Mouse (Mus musculus) myocyte (in vitro differentiated cells): ENCODE measurements around the gene Ssna1. TPM values are rescaled to one million over a fixed set of nuclear protein-coding genes. Genes with fewer than 3 reads are reported as not detected.

Experiments
- H3K27me3 ChIP-seq: one replicate; pipeline ENCODE4 v1.6.1; 2011; ENCODE audit not compliant: control insufficient read depth, insufficient read depth, insufficient read length
- H3K36me3 ChIP-seq: one replicate; pipeline ENCODE4 v1.6.1; 2011; ENCODE audit not compliant: control insufficient read depth, insufficient read depth
- H3K4me2 ChIP-seq: one replicate; pipeline ENCODE4 v1.6.1; 2011; ENCODE audit warnings: low read depth, control low read depth
- H3K4me3 ChIP-seq: one replicate; pipeline ENCODE4 v1.5.1; 2011; ENCODE audit warnings: mild to moderate bottlenecking, control low read depth, moderate library complexity
- H3K79me2 ChIP-seq: one replicate; pipeline ENCODE4 v1.6.1; 2011; ENCODE audit not compliant: control insufficient read depth, insufficient read depth
- H3ac ChIP-seq: one replicate; pipeline ENCODE4 v1.6.1; 2011; ENCODE audit not compliant: control insufficient read depth, insufficient read length
- CEBPB ChIP-seq: IDR thresholded peaks from 2 replicates; pipeline ENCODE4 v1.6.1; 2011; ENCODE audit warnings: mild to moderate bottlenecking, moderate library complexity; ENCODE audit not compliant: poor library complexity, insufficient read depth, severe bottlenecking
- E2F4 ChIP-seq: IDR thresholded peaks from one replicate; pipeline ENCODE4 v1.6.1; 2011; ENCODE audit warnings: mild to moderate bottlenecking, control low read depth, moderate library complexity; ENCODE audit not compliant: insufficient read depth
- MAX ChIP-seq: IDR thresholded peaks from one replicate; pipeline ENCODE4 v1.6.1; 2011; ENCODE audit warnings: low read depth, mild to moderate bottlenecking, control low read depth
- MYOD1 ChIP-seq, 3 experiments: IDR thresholded peaks; one replicate each; pipeline ENCODE4 v1.6.1; 2011; ENCODE audit warnings: control low read depth in 2 of 3, low read depth in 2 of 3, mild to moderate bottlenecking in 2 of 3, moderate library complexity in 1 of 3; ENCODE audit not compliant: insufficient read length in 2 of 3, control insufficient read depth in 1 of 3
- MYOG ChIP-seq, 3 experiments: IDR thresholded peaks; one replicate each; pipeline ENCODE4 v1.6.1; 2011; ENCODE audit warnings: control low read depth in 2 of 3, low read depth in 2 of 3, mild to moderate bottlenecking in 2 of 3; ENCODE audit not compliant: insufficient read length in 2 of 3, control insufficient read depth in 1 of 3, insufficient read depth in 1 of 3
- POLR2A ChIP-seq: IDR thresholded peaks from one replicate; pipeline ENCODE4 v1.6.1; 2011; ENCODE audit warnings: low read depth, mild to moderate bottlenecking, control low read depth, moderate library complexity; ENCODE audit not compliant: insufficient read length
- POLR2AphosphoS2 ChIP-seq: IDR thresholded peaks from one replicate; pipeline ENCODE4 v1.6.1; 2011; ENCODE audit warnings: low read depth, control low read depth; ENCODE audit not compliant: insufficient read length
- REST ChIP-seq: IDR thresholded peaks from one replicate; pipeline ENCODE4 v1.6.1; 2011; ENCODE audit warnings: mild to moderate bottlenecking, control low read depth, moderate library complexity; ENCODE audit not compliant: insufficient read depth, insufficient read length
- SRF ChIP-seq: IDR thresholded peaks from one replicate; pipeline ENCODE4 v1.6.1; 2011; ENCODE audit warnings: low read depth; ENCODE audit not compliant: control insufficient read depth, insufficient read length
- TCF12 ChIP-seq: IDR thresholded peaks from one replicate; pipeline ENCODE4 v1.6.1; 2011; ENCODE audit warnings: mild to moderate bottlenecking, control low read depth; ENCODE audit not compliant: poor library complexity, insufficient read depth, severe bottlenecking
- TCF3 ChIP-seq: IDR thresholded peaks from one replicate; pipeline ENCODE4 v1.6.1; 2011; ENCODE audit warnings: low read depth, control low read depth; ENCODE audit not compliant: insufficient read length
- USF1 ChIP-seq: IDR thresholded peaks from one replicate; pipeline ENCODE4 v1.6.1; 2011; ENCODE audit warnings: low read depth, mild to moderate bottlenecking, control low read depth, moderate library complexity
- polyA plus RNA-seq: library from polyadenylated mRNA; unstranded; fragments of >200 nt; fragmentation: generic; extraction: Trizol; gene quantifications from one replicate; pipeline ENCODE4 v1.2.1, GENCODE M21; 2012; ENCODE audit warnings: missing spikeins

Gene Ssna1
- polyA plus RNA-seq, 1 experiment: 106 TPM

DNA sequence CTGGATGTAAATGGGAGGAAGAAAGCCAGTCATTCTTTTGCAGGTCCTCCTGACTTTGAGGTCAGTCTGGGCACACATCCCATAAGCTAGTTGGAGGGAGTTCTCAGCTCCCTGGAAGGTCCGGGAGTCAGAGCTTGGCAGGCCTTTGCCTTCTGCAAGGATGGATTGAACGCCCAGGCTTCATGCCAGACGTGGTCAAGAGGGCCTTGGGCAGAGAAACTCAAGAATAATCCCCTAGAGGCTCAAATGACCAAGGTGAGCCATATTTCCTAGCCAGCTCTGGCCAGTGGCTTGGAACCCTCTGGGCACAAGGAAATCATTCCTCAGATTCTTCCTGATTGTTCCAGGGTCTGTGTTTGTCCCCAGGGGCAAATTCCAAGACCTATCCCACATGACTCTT, 7.4 kb downstream of the Ssna1 start:
- H3ac ChIP-seq: no peak overlapping the region
- peak overlapping the region; percentile 28 for H3K4me3 ChIP-seq
- no peak for TF ChIP-seq MYOD1 (IDR thresholded peaks at IDR 0.05; ENCODE audit: control insufficient read depth in 1 of 3, insufficient read length in 2 of 3, low read depth in 2 of 3)
- TF ChIP-seq REST: no peak
- no peak for TF ChIP-seq MAX
- no peak for TF ChIP-seq CEBPB
- TF ChIP-seq TCF12: no peak
- TF ChIP-seq E2F4: no peak
- H3K36me3 ChIP-seq: no peaks in the 10 kb centered on the region
- H3K27me3 ChIP-seq: no peaks in the 10 kb centered on the region
- H3K79me2 ChIP-seq: no peaks in the 10 kb centered on the region
- H3K4me2 ChIP-seq: peak overlapping the region; percentile 77

DNA sequence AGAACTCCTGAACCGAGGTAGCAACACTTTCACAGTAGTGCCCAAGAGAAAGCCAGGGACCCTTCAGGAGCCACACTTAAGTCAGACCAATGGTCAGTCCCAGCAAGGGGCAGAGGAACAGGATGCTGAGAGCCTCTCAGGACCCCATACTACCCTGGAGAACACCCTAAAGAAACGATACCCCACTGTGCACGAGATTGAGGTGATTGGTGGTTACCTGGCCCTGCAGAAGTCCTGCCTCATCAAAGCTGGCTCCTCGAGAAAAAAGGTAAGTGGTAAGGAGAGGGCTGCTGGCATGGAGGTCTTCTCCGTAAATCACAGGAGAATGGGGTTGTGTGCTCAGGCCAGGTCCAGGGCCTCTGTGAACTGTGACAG, 8.0 kb downstream of the Ssna1 start:
- peak overlapping the region; percentile 77 for H3K4me2 ChIP-seq
- no peaks in the 10 kb centered on the region for H3K79me2 ChIP-seq
- no peaks in the 10 kb centered on the region for H3K36me3 ChIP-seq
- H3K4me3 ChIP-seq: peak overlapping the region; percentile 28
- H3K27me3 ChIP-seq: no peaks in the 10 kb centered on the region
- TF ChIP-seq TCF12 (no peak), POLR2A (no peak), CEBPB (no peak), MYOD1 (IDR thresholded peaks at IDR 0.05; ENCODE audit: control insufficient read depth in 1 of 3, insufficient read length in 2 of 3, low read depth in 2 of 3) (no peak), USF1 (no peak), REST (no peak), POLR2AphosphoS2 (no peak), SRF (no peak), MYOG (IDR thresholded peaks at IDR 0.05; ENCODE audit: control insufficient read depth in 1 of 3, insufficient read depth in 1 of 3, insufficient read length in 2 of 3, low read depth in 2 of 3) (no peak), TCF3 (no peak), E2F4 (no peak), MAX (no peak)
- no peak overlapping the region for H3ac ChIP-seq

DNA sequence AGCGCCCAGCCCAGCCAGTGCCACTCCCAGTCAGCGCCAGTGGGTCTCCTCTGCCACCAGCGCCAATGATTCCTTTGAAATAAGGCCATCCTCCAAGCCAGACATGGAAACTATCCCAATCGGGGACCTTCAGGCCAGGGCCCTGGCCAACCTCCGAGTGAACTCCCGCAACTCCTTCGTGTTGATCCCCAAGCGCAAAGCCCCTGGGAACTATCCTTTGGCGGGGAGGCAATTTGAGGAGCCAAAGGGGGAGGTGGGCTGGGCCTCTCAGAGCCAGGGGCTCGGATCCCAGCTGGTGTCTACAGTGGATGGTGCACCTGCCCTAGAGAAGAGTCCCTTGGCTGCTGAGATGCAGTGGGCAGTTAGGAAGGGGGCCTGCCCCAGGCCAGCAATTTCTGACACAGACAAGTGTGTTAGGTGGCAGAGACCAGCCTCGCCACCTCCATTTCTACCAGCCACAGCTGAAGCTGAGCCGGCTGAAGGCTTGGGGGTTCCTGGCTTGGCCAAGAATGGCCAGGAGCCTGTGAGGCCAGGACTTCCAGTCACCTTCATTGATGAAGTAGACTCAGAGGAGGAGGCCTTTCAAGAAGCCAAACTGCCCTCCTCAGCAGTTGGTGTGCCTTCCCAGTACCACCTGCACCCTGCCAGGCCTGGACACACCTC, 8.5 kb downstream of the Ssna1 start:
- Histone ChIP-seq H3K36me3 (no peaks in the 10 kb centered on the region), H3K27me3 (no peaks in the 10 kb centered on the region), H3K4me3 (peak overlapping the region; percentile 28), H3ac (peak overlapping the region; percentile 18), H3K4me2 (peak overlapping the region; percentile 77), H3K79me2 (no peaks in the 10 kb centered on the region)
- TF ChIP-seq USF1 (no peak), TCF3 (no peak)

DNA sequence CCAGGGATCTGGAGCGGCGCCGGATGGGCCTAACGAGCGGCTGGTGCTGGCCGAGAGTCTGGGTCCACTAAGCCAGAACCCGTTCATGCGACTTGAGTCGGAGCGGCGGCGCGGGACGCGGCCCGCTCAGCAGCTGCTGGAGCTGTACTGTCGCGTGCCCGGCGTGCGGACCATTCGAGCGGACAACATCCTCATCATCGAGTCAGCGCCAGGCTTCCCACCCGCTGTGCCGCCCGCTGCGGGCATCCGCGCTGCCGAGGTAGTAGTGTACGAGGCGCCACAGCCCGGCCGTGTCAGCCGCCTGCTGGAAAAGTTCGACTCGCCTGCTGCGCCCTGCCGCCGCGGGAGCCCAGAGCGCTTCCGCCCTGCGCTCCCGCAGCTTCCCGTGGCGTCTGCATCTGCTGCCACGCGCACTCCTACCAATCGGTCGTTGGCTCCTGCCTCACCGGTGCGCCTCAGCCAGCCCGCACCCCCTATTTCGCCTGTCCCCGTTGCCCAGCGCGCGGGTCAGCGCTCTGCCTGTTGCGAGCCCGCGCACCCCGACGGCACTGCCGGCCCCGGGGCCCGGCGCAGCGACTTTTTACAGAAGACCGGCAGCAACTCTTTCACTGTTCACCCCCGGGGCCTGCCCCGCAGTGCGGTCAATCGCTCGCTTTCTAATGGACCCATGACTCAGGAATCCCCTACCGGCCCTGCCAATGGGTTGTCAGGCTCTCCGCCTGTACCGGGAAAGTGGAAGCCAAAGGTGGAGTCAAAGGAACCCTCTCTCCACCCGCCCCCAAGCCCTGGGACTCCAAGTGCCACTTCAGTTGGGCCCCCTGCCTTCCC, 9.2 kb downstream of the Ssna1 start:
- TF ChIP-seq MYOD1 (IDR thresholded peaks at IDR 0.05; ENCODE audit: control insufficient read depth in 1 of 3, insufficient read length in 2 of 3, low read depth in 2 of 3): peak in 1 of 3 experiments; percentile 24
- TF ChIP-seq USF1: no peak
- peak overlapping the region; percentile 18 for H3ac ChIP-seq
- peak overlapping the region; percentile 77 for H3K4me2 ChIP-seq
- peak overlapping the region; percentile 28 for H3K4me3 ChIP-seq
- no peaks in the 10 kb centered on the region for H3K27me3 ChIP-seq
- no peaks in the 10 kb centered on the region for H3K36me3 ChIP-seq
- no peaks in the 10 kb centered on the region for H3K79me2 ChIP-seq

DNA sequence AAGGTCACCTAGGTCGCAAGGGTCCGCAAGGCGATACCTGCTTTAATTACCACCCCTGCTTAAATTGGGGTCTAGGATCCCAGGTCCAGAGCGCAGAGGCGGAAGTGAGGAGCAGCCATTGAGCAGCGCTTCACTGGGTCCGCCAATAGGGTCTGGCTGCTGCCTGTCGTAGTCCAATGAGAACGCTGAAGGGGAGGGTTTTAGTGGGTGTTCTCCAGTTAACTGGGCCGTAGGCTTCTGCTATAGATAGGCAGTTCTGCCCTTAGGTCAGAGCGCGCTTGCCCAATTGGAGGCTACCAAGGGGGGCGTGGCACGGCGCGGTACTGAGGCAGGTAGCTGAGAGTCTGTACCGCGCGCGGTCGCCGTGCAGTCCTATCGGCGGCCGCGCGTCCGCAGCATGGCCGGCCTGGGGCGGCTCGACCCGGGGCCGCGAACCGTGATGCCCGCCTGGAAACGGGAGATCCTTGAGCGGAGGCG, 9.9 kb downstream of the Ssna1 start, which contains the start of gene Tprn:
Tprn (plus strand) TSS at position 328 of the 477 bp plus-strand sequence.
- H3ac ChIP-seq: peak within 1 kb of the TSS; percentile 18
- peak; percentile 31 for TF ChIP-seq POLR2AphosphoS2
- peak; percentile 65 for TF ChIP-seq POLR2A
- TF ChIP-seq REST: no peak
- peak; percentile 25 for TF ChIP-seq SRF
- no peaks in the 10 kb centered on the region for H3K27me3 ChIP-seq
- peak within 1 kb of the TSS; percentile 28 for H3K4me3 ChIP-seq
- H3K4me2 ChIP-seq: peak within 1 kb of the TSS; percentile 90
- no peaks in the 10 kb centered on the region for H3K36me3 ChIP-seq
- H3K79me2 ChIP-seq: no peaks in the 10 kb centered on the region
